Mouse (Mus musculus) kidney, embryonic 15.5 days (tissue): ENCODE results near the gene Rps28. TPM values are rescaled to one million over a fixed set of nuclear protein-coding genes. Genes with fewer than 3 reads are reported as not detected.

Experiments used
- ATAC-seq: fragments of 200-750 bp; cut with Nextera tagmentation; replicated peaks from 2 replicates; pipeline ENCODE4 v1.8.0; 2017; ENCODE audit warnings: moderate TSS enrichment; ENCODE audit not compliant: low FRiP score
- H3K27ac ChIP-seq: fragments of 300-500 bp; sonication (generic); 2 replicates; pipeline ENCODE4 v1.5.1; 2015; ENCODE audit warnings: mild to moderate bottlenecking, inconsistent platforms
- H3K27me3 ChIP-seq: fragments of 300-500 bp; sonication (generic); 2 replicates; pipeline ENCODE4 v1.6.1; 2015; ENCODE audit warnings: inconsistent platforms
- H3K36me3 ChIP-seq: fragments of 300-500 bp; sonication (generic); 2 replicates; pipeline ENCODE4 v1.6.1; 2015; ENCODE audit warnings: inconsistent platforms
- H3K4me1 ChIP-seq: fragments of 300-500 bp; sonication (generic); 2 replicates; pipeline ENCODE4 v1.6.1; 2015; ENCODE audit warnings: inconsistent platforms
- H3K4me2 ChIP-seq: fragments of 300-500 bp; sonication (generic); 2 replicates; pipeline ENCODE4 v1.6.1; 2015; ENCODE audit warnings: moderate library complexity, mild to moderate bottlenecking, inconsistent platforms
- H3K4me3 ChIP-seq: fragments of 300-500 bp; sonication (generic); replicated peaks from 2 replicates; pipeline ENCODE4 v1.5.1; 2015; ENCODE audit warnings: mild to moderate bottlenecking, inconsistent platforms
- H3K9ac ChIP-seq: fragments of 300-500 bp; sonication (generic); 2 replicates; pipeline ENCODE4 v1.6.1; 2015; ENCODE audit warnings: mild to moderate bottlenecking, inconsistent platforms
- H3K9me3 ChIP-seq: fragments of 300-500 bp; sonication (generic); replicated peaks from 2 replicates; pipeline ENCODE4 v1.6.1; 2016; ENCODE audit warnings: inconsistent platforms
- WGBS: fragments of 180-500 bp; shearing (Covaris S2); methylation state at CpG from one replicate; pipeline ENCODE4 v1.1.7; 2015; ENCODE audit warnings: mixed read lengths; 5-methylcytosine and 5-hydroxymethylcytosine counted together
- polyA plus RNA-seq: library from polyadenylated mRNA; unstranded; fragments of >200 nt; fragmentation: Nextera tagmentation; extraction: Ambion mirVana; gene quantifications from 2 replicates; pipeline ENCODE4 v1.2.1, GENCODE M21; 2015

Rps28 gene
- polyA plus RNA-seq, 1 experiment from 2014 or later: 1,038 TPM

DNA sequence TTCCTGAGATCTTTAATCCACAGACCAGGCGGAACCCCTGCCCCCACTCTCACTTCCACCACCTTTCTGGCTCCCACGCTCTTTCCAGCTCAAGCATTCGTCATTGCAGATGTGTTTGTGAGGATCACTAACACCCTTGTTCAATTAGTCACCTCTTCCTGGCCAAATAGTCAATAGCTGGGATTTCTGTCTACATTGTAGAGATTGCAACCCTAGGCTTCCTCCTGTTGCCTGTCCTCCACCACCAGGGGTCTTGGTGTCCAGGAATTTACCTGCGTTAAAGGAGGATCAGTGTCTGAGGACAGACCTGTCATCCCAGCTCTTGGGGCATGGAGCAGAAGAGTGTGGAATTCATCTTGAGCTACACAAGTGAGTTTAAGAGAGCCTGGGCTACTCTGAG, 42.3 kb downstream of the Rps28 start:
- no peak for ATAC-seq
- H3K27me3 ChIP-seq: 0 out of 2 replicates have a peak, but pooled peaks cover 3% of the 10 kb centered on the region
- H3K9me3 ChIP-seq: no peaks in the 10 kb centered on the region
- 35% methylated on average over 4 of the region's 4 CpGs for WGBS
- peak overlapping the region; percentile 55 for H3K4me3 ChIP-seq
- H3K36me3 ChIP-seq: peaks cover 9% of the 10 kb centered on the region
- H3K9ac ChIP-seq: peak overlapping the region; percentile 61; the same call in 1 of the 2 replicates
- H3K4me1 ChIP-seq: peaks cover 47% of the 10 kb centered on the region
- peak overlapping the region; percentile 94 for H3K4me2 ChIP-seq
- peak overlapping the region; percentile 87; the same call in 1 of the 2 replicates for H3K27ac ChIP-seq

GRCm38 (mm10) chr17:33781124-33781977, 43.0 kb downstream of the Rps28 start, which contains the start of gene Angptl4:
Gene Angptl4, minus strand, starts transcription at chr17:33781830.
- Histone ChIP-seq H3K27me3 (no peaks in the 10 kb centered on the region), H3K9me3 (no peaks in the 10 kb centered on the region), H3K4me1 (peaks cover 47% of the 10 kb centered on the region), H3K9ac (peak within 1 kb of the TSS; percentile 61), H3K4me2 (peak within 1 kb of the TSS; percentile 94), H3K4me3 (peak within 1 kb of the TSS; percentile 55), H3K36me3 (peaks cover 16% of the 10 kb centered on the region), H3K27ac (peak within 1 kb of the TSS; percentile 87)
- under 1% methylated on average over 49 of the region's 50 CpGs for WGBS
- ATAC-seq: peak; percentile 88

DNA sequence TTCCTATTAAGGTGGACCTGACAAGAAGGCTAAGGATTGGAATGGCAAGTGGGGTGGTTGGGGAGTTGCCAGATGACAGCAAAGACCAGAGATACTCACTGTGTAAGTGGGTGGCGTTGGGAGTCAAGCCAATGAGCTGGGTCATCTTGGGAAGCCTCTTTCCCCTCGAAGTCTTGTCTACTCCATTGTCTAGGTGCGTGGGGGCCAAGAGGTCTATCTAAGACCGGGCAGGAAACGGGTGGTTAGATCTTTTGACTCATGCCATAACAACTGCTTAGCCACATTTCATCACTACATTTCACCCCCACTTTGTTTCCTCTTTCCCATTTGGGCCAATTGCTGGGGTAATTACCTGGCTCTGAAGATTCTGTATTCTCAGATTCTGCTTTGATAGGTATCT, 43.9 kb downstream of the Rps28 start:
- ATAC-seq: no peak
- H3K36me3 ChIP-seq: peaks cover 24% of the 10 kb centered on the region
- peak overlapping the region; percentile 55 for H3K4me3 ChIP-seq
- no peak overlapping the region for H3K9ac ChIP-seq
- peak overlapping the region; percentile 94 for H3K4me2 ChIP-seq
- peaks cover 47% of the 10 kb centered on the region for H3K4me1 ChIP-seq
- no peaks in the 10 kb centered on the region for H3K9me3 ChIP-seq
- 79% methylated on average over 5 of the region's 5 CpGs for WGBS
- H3K27ac ChIP-seq: peak overlapping the region; percentile 87
- H3K27me3 ChIP-seq: no peaks in the 10 kb centered on the region

GRCm38 (mm10) chr17:33779967-33780295, 44.4 kb downstream of the Rps28 start:
- Histone ChIP-seq H3K4me2 (peak overlapping the region; percentile 94), H3K9me3 (no peaks in the 10 kb centered on the region), H3K4me3 (peak overlapping the region; percentile 55; the same call in 1 of the 2 replicates), H3K27me3 (no peaks in the 10 kb centered on the region), H3K4me1 (peaks cover 47% of the 10 kb centered on the region), H3K36me3 (peaks cover 28% of the 10 kb centered on the region), H3K27ac (peak overlapping the region; percentile 87), H3K9ac (no peak overlapping the region)
- 77% methylated on average over 5 of the region's 5 CpGs for WGBS
- no peak for ATAC-seq

GRCm38 (mm10) chr17:33779271-33779966, 44.9 kb downstream of the Rps28 start:
- Histone ChIP-seq H3K9ac (no peak overlapping the region), H3K4me1 (peaks cover 47% of the 10 kb centered on the region), H3K4me2 (peak overlapping the region; percentile 94), H3K36me3 (peaks cover 28% of the 10 kb centered on the region), H3K4me3 (peak overlapping the region; percentile 55), H3K27me3 (no peaks in the 10 kb centered on the region), H3K27ac (peak overlapping the region; percentile 87), H3K9me3 (no peaks in the 10 kb centered on the region)
- 38% methylated on average over 9 of the region's 9 CpGs for WGBS
- peak; percentile 50 for ATAC-seq

DNA sequence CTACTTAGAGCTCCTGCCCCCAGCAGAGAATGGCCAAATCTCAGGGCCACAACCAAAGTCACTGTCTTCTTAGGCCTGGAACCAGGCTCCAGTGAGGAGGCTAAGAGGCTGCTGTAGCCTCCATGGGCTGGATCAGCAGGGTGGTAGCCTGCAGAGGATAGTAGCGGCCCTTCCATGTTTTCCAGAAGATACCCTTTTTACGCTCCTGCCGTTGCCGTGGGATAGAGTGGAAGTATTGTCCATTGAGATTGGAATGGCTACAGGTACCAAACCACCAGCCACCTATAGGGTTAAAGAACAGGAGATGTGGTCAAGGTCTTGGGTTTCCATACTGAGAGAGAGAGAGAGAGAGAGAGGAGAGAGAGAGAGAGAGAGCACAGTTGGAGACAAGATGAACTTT, 49.1 kb downstream of the Rps28 start:
- H3K9me3 ChIP-seq: no peaks in the 10 kb centered on the region
- peaks cover 20% of the 10 kb centered on the region for H3K4me1 ChIP-seq
- H3K9ac ChIP-seq: no peak overlapping the region
- WGBS: 94% methylated on average over 4 of the region's 4 CpGs
- ATAC-seq: no peak
- no peak overlapping the region for H3K4me3 ChIP-seq
- H3K27me3 ChIP-seq: no peaks in the 10 kb centered on the region
- no peak overlapping the region for H3K4me2 ChIP-seq
- peaks cover 28% of the 10 kb centered on the region for H3K36me3 ChIP-seq
- H3K27ac ChIP-seq: no peak overlapping the region

DNA sequence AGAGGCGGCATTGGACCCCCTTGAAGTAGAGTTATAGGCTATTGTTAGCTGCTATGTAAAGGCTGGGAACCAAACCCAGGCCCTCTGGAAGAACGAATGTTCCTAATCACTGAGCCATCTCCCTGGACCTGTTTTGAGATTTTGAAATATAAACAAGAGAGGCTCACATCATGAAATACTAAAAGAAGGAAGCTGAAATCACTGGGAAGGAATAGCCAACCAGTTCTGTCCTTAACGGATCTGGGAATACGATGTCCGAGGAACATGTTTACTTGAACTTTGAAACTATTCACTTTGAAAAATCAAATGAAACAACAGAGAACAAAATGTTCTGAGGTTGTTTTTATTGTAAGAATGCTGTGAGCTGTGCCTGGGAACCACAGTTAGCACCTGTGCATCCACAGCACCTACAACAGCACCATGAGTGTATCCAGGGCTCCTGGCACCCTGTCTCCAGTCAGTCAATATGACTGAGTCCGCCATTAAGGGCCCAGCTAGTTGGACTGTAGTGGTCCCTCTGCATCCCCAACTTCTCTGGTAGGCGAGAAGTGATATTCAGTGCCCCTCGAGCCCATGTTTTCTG, 49.7 kb downstream of the Rps28 start:
- 94% methylated on average over 8 of the region's 8 CpGs for WGBS
- Histone ChIP-seq H3K27ac (no peak overlapping the region), H3K4me3 (no peak overlapping the region), H3K9me3 (no peaks in the 10 kb centered on the region), H3K4me1 (peaks cover 14% of the 10 kb centered on the region), H3K27me3 (no peaks in the 10 kb centered on the region), H3K4me2 (no peak overlapping the region), H3K36me3 (peaks cover 28% of the 10 kb centered on the region), H3K9ac (no peak overlapping the region)
- ATAC-seq: no peak

GRCm38 (mm10) chr17:33773871-33774572, 50.3 kb downstream of the Rps28 start:
- Histone ChIP-seq H3K4me3 (no peak overlapping the region), H3K4me2 (no peak overlapping the region), H3K9me3 (no peaks in the 10 kb centered on the region), H3K27me3 (no peaks in the 10 kb centered on the region), H3K9ac (no peak overlapping the region), H3K4me1 (peaks cover 7% of the 10 kb centered on the region), H3K36me3 (peaks cover 28% of the 10 kb centered on the region), H3K27ac (no peak overlapping the region)
- no peak for ATAC-seq
- 87% methylated on average over 6 of the region's 6 CpGs for WGBS

GRCm38 (mm10) chr17:33773426-33773825, 50.9 kb downstream of the Rps28 start:
- Histone ChIP-seq H3K4me1 (peaks cover 1% of the 10 kb centered on the region; the same call in 1 of the 2 replicates), H3K9ac (no peak overlapping the region), H3K4me3 (no peak overlapping the region), H3K4me2 (no peak overlapping the region), H3K36me3 (peaks cover 28% of the 10 kb centered on the region), H3K9me3 (no peaks in the 10 kb centered on the region), H3K27me3 (no peaks in the 10 kb centered on the region), H3K27ac (no peak overlapping the region)
- no peak for ATAC-seq
- WGBS: 86% methylated on average over 6 of the region's 6 CpGs

GRCm38 (mm10) chr17:33771617-33772016, 52.7 kb downstream of the Rps28 start:
- Histone ChIP-seq H3K4me3 (no peak overlapping the region), H3K27me3 (no peaks in the 10 kb centered on the region), H3K27ac (no peak overlapping the region), H3K4me2 (no peak overlapping the region), H3K9me3 (no peaks in the 10 kb centered on the region), H3K36me3 (peaks cover 15% of the 10 kb centered on the region), H3K9ac (no peak overlapping the region), H3K4me1 (no peaks in the 10 kb centered on the region)
- no peak for ATAC-seq
- 95% methylated on average over 4 of the region's 4 CpGs for WGBS
